Mouse (Mus musculus) lung, postnatal 0 days (tissue): Measurements from ENCODE around the gene Kat8.

Source experiments
- CTCF ChIP-seq: IDR thresholded peaks from 2 replicates; pipeline ENCODE4 v1.5.1; 2016; ENCODE audit warnings: antibody characterized with exemption, mild to moderate bottlenecking
- EP300 ChIP-seq: IDR thresholded peaks from 2 replicates; pipeline ENCODE4 v1.6.1; 2016; ENCODE audit warnings: antibody characterized with exemption, mild to moderate bottlenecking, control low read depth

- TF ChIP-seq CTCF, result no peak
- no peak for TF ChIP-seq EP300
These were observed 14.5 kb downstream of the Kat8 start for GRCm38 (mm10) chr7:127926846-127927245.
